Mouse (Mus musculus) midbrain, embryonic 13.5 days (tissue): ENCODE results near the gene Gm9611. TPM values are rescaled to one million over a fixed set of nuclear protein-coding genes. Genes with fewer than 3 reads are reported as not detected.
"Not testable (repeated sequence)": the region's sequence is repeated elsewhere in the genome, so short reads cannot be mapped to it uniquely, and the experiment has no call there.

Experiments
- ATAC-seq: fragments of 200-750 bp; cut with Nextera tagmentation; 2 replicates; pipeline ENCODE4 v1.8.0; 2017; ENCODE audit warnings: mild to moderate bottlenecking, moderate TSS enrichment, moderate library complexity
- H3K27ac ChIP-seq: fragments of 300-500 bp; sonication (generic); 2 replicates; pipeline ENCODE4 v1.5.1; 2015; ENCODE audit warnings: inconsistent platforms, mild to moderate bottlenecking, moderate library complexity
- H3K27me3 ChIP-seq: fragments of 300-500 bp; sonication (generic); 2 replicates; pipeline ENCODE4 v1.6.1; 2015; ENCODE audit warnings: mild to moderate bottlenecking, inconsistent platforms
- H3K36me3 ChIP-seq: fragments of 300-500 bp; sonication (generic); 2 replicates; pipeline ENCODE4 v1.6.1; 2015; ENCODE audit warnings: mild to moderate bottlenecking, inconsistent platforms
- H3K4me1 ChIP-seq: fragments of 300-500 bp; sonication (generic); replicated peaks from 2 replicates; pipeline ENCODE4 v1.6.1; 2015; ENCODE audit warnings: inconsistent platforms
- H3K4me2 ChIP-seq: fragments of 300-500 bp; sonication (generic); replicated peaks from 2 replicates; pipeline ENCODE4 v1.6.1; 2015; ENCODE audit warnings: moderate library complexity, mild to moderate bottlenecking, inconsistent platforms
- H3K4me3 ChIP-seq: fragments of 300-500 bp; sonication (generic); replicated peaks from 2 replicates; pipeline ENCODE4 v1.5.1; 2015; ENCODE audit warnings: mild to moderate bottlenecking, inconsistent platforms
- H3K9ac ChIP-seq: fragments of 300-500 bp; sonication (generic); replicated peaks from 2 replicates; pipeline ENCODE4 v1.6.1; 2015; ENCODE audit warnings: mild to moderate bottlenecking, inconsistent platforms
- H3K9me3 ChIP-seq: fragments of 300-500 bp; sonication (generic); 2 replicates; pipeline ENCODE4 v1.6.1; 2016; ENCODE audit warnings: mild to moderate bottlenecking, inconsistent platforms
- WGBS: fragments of 180-500 bp; shearing (Covaris S2); methylation state at CpG from one replicate; pipeline ENCODE4 v1.1.7; 2015; 5-methylcytosine and 5-hydroxymethylcytosine counted together
- microRNA-seq: library from miRNA; unstranded; fragments of <30 nt; microRNA quantifications from one replicate; pipeline ENCODE4, GENCODE M21; 2016
- polyA plus RNA-seq: library from polyadenylated mRNA; unstranded; fragments of >200 nt; fragmentation: Nextera tagmentation; extraction: Ambion mirVana; gene quantifications from 2 replicates; pipeline ENCODE4 v1.2.1, GENCODE M21; 2015

The Gm9611 gene
- not detected in 2 replicates for polyA plus RNA-seq

- H3K4me2 ChIP-seq, H3K9me3 ChIP-seq, H3K4me1 ChIP-seq, H3K36me3 ChIP-seq, H3K27ac ChIP-seq, H3K27me3 ChIP-seq, H3K4me3 ChIP-seq, ATAC-seq, H3K9ac ChIP-seq: not testable (repeated sequence)
- 88% methylated on average over 1 of the region's 3 CpGs for WGBS
These were observed at the start of gene Gm9611 for GRCm38 (mm10) chr14:42297258-42297657. Gene Gm9611, minus strand, starts transcription at chr14:42297358.

GRCm38 (mm10) chr14:42309910-42310309 lies 12.8 kb upstream of the Gm9611 start, which contains the start of gene Gm7995:
Gene Gm7995, plus strand, starts transcription at chr14:42310210.
- not testable (repeated sequence) for H3K9me3 ChIP-seq, H3K27ac ChIP-seq, H3K4me3 ChIP-seq, H3K36me3 ChIP-seq, H3K9ac ChIP-seq, H3K27me3 ChIP-seq, H3K4me1 ChIP-seq, H3K4me2 ChIP-seq, ATAC-seq
- WGBS = no CpG with 5 or more reads among the region's 1 CpGs

- H3K27ac ChIP-seq, H3K4me3 ChIP-seq, H3K4me1 ChIP-seq, H3K9ac ChIP-seq, H3K9me3 ChIP-seq, ATAC-seq, H3K4me2 ChIP-seq, H3K27me3 ChIP-seq, H3K36me3 ChIP-seq: not testable (repeated sequence)
- 100% methylated on average over 1 of the region's 3 CpGs for WGBS
These were observed 37.2 kb downstream of the Gm9611 start, which contains the start of gene Gm17026 for GRCm38 (mm10) chr14:42259948-42260347. Gene Gm17026, minus strand, starts transcription at chr14:42260048.

Small RNA genes within 50 kb of the gene (microRNA-seq; reads per million reads assigned to microRNA genes)
- gene Gm25208 = not detected
- not detected for gene Gm25892

Other genes with a start within 250 kb of the Gm9611 start
- gene Gm7951, start 180.0 kb downstream of the Gm9611 start, polyA plus RNA-seq = not detected in 2 replicates
- not detected in 2 replicates for gene Gm17027, start 134.7 kb downstream of the Gm9611 start, polyA plus RNA-seq
- not detected in 2 replicates for gene Gm3573, start 106.6 kb downstream of the Gm9611 start, polyA plus RNA-seq
- gene Gm17026, start 37.3 kb downstream of the Gm9611 start, polyA plus RNA-seq = not detected in 2 replicates
- not detected in 2 replicates for gene Gm7995, start 12.9 kb upstream of the Gm9611 start, polyA plus RNA-seq
- not detected in 2 replicates for gene Gm8005, start 142.3 kb upstream of the Gm9611 start, polyA plus RNA-seq
- gene Gm8011, start 166.5 kb upstream of the Gm9611 start, polyA plus RNA-seq = not detected in 2 replicates
- not detected in 2 replicates for gene Gm8020, start 205.0 kb upstream of the Gm9611 start, polyA plus RNA-seq
- not detected in 2 replicates for gene Gm8024, start 226.9 kb upstream of the Gm9611 start, polyA plus RNA-seq